Mouse (Mus musculus): Measurements from ENCODE around the gene Sox5. TPM values are rescaled to one million over a fixed set of nuclear protein-coding genes. Genes with fewer than 3 reads are reported as not detected.

Sox5 gene
- polyA plus RNA-seq, 1 experiment = 0.02 TPM

DNA sequence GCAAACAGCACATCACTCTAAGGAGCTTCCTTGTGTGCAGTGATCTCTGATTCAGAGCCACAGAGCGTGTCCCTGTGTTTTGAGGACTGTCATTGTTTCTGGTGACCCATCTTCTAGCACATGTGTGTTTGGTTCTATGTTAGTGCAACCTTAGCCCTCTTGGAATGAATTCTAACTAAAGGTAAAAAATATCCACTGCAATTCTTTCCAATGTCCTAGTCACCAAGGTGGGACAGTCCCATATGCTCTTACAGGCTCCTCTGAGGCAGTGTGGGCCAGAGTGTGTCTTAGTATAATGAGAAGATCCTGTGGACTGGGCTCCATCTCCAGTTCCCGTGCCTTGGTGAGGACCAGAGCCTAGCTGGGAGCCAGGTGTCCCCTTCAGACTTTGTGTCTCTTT lies 748.6 kb downstream of the Sox5 start:
- TF ChIP-seq GATA1 (IDR thresholded peaks at IDR 0.05; ENCODE audit: low read length) = no peak

DNA sequence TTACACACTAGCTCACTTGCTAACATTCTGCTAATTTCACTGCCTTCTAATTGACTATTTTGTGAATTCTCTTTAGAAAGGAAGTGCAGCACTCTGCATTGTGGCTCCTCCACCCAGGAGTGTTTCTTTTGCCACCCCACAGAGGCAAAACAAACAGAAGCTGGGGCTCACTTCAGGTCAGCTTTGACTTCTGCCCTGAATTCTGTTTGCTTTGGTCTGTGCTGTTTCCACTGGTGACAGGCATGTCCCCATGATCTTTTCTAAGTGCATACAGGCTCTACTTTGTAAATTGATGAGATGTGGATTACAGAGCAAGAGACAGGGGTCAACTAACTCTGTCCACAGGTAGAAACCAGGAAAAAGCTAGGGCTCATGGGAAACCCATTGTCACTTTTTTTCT lies 764.8 kb downstream of the Sox5 start:
- no peak for TF ChIP-seq GATA1 (IDR thresholded peaks at IDR 0.05; ENCODE audit: low read length)

DNA sequence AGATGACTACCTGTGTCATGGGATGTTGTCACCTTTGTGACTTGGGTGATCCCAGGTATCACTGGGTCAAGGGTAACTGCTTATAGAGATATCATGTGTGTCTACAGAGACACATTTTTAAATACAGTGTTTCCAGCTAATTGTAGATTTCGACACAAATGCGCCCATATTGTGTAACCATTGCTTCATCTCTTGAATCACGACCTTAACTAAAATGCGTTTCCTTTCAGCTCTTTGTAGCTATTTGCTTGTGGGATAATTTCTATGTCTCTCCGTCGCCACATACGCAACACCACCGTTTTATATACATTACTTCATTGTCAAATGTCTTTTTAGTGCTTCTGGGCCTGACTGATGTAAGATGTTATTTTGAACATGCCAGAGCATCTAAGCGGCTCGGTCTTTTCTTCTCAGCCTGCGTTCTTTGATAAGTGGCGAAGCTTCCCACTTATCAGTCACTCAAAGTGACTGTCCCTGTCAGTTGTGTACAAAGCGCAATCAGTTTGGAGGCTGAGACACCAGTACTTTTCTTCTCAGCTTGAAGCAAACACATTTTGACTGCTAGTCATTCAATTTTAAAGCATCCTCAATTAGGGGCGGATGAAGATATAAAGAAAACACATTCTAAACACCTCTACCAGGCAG lies 769.8 kb downstream of the Sox5 start:
- no peak for TF ChIP-seq GATA1 (IDR thresholded peaks at IDR 0.05; ENCODE audit: low read length)

DNA sequence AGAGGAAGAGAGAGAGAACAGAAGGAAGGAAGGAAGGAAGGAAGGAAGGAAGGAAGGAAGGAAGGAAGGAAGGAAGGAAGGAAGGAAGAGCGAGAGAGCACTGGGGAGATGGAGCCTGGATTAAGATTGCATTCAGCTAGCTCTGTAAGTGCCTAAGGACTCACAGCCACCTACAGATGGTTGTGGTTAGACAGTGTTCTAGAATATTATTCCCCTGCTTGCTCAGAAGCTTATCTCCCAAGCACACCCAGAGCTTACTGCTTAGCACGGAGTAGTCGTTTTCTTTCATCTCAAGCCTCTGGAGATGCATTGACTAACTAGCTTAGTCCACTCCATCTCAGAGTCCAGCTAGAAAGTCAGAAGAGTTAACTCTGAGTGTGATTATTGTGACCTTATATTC lies 770.8 kb downstream of the Sox5 start:
- no peak for TF ChIP-seq GATA1 (IDR thresholded peaks at IDR 0.05; ENCODE audit: low read length)

DNA sequence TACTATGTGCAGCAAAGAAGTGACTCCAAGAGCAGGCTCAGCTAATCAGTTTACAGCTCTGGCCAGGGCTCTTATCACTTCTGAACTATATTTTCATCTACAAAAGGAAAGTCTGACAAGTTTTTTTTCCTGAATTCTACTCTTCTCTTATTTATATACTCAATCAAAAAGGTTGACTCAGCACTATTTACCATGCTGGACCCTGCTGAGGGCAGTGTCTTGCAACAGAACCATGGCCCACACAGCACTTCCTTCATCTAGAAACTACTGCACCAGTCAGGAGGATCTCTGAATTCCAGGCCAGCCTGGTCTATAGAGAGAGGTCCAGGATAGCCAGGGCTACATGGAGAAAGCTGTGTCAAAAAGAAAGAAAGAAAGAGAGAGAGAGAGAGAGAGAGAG lies 771.5 kb downstream of the Sox5 start:
- no peak for TF ChIP-seq GATA1 (IDR thresholded peaks at IDR 0.05; ENCODE audit: low read length)

DNA sequence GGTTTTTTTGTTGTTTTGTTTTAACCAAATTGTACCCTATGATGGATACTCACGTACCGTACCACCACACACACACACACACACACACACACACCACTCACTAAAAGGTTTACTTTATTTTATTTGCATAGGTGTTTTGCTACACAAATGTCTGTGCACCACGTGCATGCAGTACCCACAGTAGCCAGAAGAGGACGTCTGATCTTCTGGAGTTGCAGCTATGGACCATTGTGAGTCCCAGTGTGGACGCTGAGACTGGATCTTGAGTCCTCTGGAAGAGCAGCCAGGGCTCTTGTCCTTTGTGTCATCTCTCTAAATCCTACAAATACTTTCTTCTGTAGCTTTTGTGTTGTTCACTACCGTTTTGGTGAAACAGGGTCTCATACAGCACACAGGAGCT lies 776.6 kb downstream of the Sox5 start:
- no peak for TF ChIP-seq GATA1 (IDR thresholded peaks at IDR 0.05; ENCODE audit: low read length)

DNA sequence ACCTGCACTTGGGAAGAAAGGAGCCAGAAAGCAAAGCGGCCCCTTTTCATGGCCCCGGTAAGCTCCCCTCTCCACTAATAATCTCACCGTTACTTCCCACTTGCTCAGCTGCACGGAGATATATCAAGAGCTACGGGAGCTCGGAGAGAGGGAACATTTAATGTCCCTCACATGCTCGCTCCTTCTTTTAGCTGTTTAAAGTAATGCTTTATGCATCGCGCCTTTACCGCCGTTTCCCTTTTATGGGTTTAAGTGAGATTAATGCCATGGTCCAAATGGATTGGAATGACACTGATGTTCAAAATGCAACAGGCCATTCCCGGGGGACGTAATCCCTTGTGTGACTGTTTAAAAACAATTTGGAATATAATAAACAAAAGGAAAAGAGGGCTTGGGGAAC lies 783.6 kb downstream of the Sox5 start:
- no peak for TF ChIP-seq GATA1 (IDR thresholded peaks at IDR 0.05; ENCODE audit: low read length)

DNA sequence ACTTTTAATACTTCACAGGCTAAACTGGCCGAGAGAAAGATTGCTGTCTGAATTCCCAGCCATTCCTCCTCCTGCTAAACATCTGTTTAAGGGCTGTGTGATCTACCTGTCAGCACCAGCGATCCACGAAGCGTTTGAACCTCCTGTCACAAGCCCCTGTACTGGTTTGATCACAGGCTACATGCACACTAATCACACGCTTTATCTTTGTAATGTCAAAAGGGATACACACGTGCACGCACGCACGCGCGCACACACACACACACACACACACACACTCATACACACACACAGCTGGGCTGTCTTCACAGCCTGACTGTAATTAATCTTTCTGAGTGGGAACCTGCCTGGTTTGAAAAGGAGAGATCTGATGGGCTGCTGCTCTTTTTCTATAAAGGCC lies 784.2 kb downstream of the Sox5 start:
- no peak for TF ChIP-seq GATA1 (IDR thresholded peaks at IDR 0.05; ENCODE audit: low read length)

DNA sequence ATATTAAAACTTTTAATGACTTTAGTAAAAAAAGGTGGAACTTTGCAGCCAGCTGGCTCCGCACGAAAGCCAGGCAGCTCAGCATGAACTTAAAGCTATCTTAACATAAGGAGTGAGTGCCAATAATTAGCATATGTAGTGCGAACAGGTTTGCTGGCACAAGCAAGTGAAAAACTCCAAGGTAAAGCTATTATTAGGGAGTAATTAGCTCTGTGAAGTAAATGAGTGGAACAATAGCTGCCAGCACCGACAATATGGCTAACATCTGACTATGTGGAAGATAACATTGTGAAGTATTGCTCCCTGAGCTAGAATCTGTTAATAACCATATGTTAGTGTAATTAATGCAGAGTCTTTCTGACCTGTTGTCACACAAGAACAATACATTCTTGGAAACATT lies 786.7 kb downstream of the Sox5 start:
- TF ChIP-seq GATA1 (IDR thresholded peaks at IDR 0.05; ENCODE audit: low read length) = no peak

DNA sequence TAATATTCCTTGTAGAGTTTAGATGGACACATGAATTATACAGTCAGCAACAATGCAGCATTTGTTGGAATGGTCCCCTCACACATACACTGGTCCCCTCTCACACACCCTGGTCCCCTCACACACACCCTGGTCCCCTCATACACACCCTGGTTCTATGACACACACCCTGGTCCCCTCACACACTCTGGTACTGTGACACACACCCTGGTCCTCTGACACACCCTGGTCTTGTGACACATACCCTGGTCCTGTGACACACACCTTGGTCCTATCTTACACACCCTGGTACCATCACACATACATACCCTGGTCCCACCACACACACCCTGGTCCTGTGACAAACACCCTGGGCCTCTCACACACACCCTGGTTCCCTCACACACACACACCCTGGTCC lies 794.2 kb downstream of the Sox5 start:
- no peak for TF ChIP-seq GATA1 (IDR thresholded peaks at IDR 0.05; ENCODE audit: low read length)

DNA sequence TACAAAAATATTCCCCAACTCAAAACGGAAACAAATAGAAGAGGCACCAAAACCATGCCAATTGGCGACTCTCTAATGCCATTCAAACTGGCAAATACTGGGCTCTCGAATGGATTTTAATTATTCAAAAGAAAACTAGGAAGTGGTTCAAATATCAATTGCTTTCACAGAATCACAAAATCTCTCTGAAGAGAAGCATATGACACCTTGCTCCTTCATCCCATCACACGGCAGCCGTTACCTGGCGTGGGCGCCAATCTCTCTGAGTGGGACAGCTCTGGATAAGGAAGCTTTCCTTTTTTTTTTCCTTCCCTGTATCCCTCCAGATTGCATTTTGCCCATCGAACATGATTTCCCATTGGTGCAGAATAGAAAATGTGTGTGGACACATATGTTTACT lies 801.6 kb downstream of the Sox5 start:
- no peak for TF ChIP-seq GATA1 (IDR thresholded peaks at IDR 0.05; ENCODE audit: low read length)

DNA sequence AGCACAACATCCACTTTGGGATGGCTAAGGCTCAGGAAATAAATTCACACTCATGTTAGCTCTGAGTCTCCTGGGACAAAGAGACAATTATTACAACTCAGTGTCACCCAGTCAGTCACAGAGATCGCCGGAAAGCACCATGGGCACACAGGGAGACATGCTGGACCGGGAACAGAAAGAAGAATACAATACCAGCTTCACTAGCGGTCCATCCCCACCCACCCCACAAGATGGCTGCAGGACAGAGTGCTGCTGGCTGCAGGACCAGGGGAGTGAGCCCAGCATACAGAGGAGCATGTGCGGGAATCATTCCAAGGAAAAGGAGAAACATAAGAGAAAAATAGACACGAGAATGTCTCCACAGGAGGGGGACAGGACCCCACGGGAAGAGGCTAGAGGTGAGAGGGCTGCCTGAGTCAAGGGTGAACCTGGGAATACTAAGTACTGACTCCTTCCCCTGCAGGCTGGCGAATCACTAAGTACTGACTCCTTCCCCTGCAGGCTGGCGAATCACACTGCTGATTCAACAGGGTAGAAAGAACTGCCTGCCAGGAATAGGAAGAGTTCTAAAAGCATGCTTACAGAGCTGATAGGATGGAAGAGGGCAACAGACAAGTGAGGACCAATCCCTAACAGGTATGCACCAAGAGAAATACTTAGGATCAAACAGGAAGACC lies 813.9 kb downstream of the Sox5 start:
- no peak for TF ChIP-seq GATA1 (IDR thresholded peaks at IDR 0.05; ENCODE audit: low read length)

DNA sequence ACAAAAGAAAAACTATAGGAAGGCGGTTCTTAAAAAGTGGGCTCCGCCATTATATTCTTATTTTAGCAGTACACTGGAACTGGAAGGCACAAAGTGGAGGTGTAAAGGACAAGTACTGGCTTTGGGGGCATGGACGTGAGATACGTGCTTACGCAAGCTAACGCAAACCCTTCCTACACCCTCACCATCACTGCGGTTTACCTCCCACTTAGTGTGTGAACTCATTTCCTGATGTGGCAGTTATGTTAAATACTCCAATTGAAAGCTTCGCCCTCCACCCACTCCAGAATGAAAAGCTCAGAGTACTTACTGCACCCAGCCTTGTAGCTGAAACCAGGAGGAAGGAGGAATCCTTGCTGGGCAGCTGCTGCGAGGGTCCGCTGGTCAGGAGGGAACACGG lies 821.3 kb downstream of the Sox5 start:
- TF ChIP-seq GATA1 (IDR thresholded peaks at IDR 0.05; ENCODE audit: low read length) = no peak

DNA sequence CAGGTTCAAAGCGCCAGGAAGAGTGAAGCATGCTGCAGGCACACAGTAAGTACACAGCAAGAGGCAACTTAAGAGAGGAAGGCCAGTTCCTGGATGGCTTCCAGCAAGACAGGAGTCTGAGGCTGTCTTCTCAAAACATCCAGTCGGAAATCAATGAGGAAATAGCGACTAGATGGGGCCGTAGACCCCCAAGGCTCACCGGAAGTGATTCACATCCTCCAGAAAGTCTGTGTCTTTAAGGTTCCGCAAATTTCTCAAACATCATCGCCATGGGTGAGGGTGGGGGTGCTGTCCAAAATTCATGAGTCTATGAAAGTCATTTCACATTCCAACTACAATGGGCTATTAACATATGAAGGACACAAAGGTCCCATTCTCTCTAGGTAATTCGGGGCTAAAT lies 821.7 kb downstream of the Sox5 start:
- TF ChIP-seq GATA1 (IDR thresholded peaks at IDR 0.05; ENCODE audit: low read length) = no peak

DNA sequence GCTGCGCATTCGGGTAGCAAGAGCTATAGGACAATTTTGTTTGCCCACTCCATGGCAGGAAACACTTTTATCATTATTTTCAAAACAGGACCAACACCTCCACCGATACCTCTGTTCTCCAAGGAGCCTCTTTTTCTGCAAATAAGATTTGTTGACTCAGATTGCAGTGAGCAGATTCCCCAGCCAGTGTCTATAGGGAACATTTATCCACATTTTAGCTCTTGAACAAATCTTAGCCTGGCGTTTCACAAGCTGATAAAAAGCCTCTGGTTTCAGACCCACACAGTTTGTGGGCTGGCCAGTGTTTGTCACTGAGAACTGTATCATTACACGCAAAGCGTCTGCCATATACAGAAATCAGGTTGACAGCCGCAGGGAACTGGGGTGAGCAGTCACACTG lies 823.4 kb downstream of the Sox5 start:
- no peak for TF ChIP-seq GATA1 (IDR thresholded peaks at IDR 0.05; ENCODE audit: low read length)

DNA sequence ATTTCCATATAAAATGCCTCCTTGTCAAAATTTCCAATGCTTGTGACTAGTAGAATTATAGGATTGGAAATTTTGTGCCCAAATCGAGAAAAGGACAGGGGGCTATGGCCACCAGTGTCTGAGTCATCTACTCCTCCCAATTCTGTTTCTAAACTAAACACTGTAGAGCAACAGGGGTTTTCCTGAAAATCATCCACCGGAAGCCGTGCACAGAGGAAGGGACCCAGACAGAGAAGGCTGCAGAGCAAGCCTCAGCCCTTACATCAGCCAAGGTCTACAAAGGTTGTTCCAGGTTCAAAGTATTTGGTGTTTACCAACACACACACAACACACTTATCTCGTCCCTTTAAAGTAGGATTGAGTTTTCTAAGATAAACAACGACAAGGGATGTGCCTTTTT lies 824.7 kb downstream of the Sox5 start:
- TF ChIP-seq GATA1 (IDR thresholded peaks at IDR 0.05; ENCODE audit: low read length) = no peak

DNA sequence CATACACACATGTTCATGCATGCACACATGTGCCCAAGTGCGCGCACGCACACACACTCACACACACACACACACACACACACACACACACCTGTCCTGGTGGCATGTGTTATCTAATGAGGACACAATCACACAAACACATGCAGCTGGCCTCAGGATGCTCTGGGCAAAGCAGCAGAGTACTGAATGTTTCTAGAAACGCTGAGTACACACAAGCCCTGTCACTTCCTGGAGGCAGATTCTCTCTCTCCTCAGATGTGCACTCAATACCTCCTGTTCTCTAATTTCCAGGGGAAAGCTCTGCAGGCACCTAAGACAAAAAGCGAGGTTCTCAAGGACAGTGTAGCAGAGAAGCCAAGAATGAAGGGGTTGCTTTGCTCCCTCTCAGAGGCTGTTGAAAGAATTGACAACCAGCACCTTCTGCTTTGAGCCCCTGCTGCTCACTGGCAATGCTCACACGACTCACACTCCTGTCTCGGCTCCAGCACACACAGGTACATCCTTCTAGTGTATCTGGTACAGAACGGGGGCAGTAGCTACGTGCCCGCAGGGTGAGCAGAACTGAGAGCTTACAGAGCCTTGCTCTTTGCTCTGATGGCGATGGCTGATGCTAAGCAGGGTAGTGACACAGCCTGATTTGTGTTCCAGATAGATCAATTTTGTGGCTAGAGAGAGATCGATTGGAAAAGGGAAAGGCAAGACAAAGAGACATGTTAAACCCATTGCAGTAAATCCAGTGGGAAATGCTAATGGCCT lies 833.0 kb downstream of the Sox5 start:
- no peak for TF ChIP-seq GATA1 (IDR thresholded peaks at IDR 0.05; ENCODE audit: low read length)

All from G1E-ER4 (cell line).